Mouse (Mus musculus): Measurements from ENCODE around the gene Slc25a25. TPM values are rescaled to one million over a fixed set of nuclear protein-coding genes. Genes with fewer than 3 reads are reported as not detected.

Slc25a25 gene
- total and polyA plus RNA-seq, 3 experiments, result 6.6 to 10.0 (median 9.8) TPM

DNA sequence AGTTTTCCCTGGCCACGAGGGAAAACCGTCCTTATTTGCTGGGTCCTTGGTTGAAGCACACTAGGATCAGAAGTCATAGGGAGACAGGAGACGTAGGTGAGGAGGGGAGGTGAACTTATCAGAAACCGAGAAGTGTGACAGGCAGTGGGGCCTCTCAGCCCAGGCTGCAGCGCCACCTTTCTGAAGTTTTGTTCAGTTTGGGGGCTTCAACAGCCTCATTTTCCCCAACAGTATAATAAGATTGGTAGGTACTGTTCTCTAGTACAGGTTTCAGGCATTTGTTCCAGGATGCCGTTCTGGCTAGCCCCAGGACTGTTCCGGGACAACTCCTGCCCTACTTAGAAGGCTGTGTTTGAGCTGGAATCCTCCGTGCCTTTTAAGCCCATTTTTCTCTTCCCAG lies 56.3 kb downstream of the Slc25a25 start:
- Histone ChIP-seq H3K4me2 (ENCODE audit: insufficient read depth, low read depth, poor library complexity, severe bottlenecking) (peak overlapping the region; percentile 76), H3K4me3 (replicated peaks in 1 of 3; ENCODE audit: low read depth in 2 of 3, low read length in 2 of 3, poor library complexity in 1 of 3) (peak overlapping the region; percentile 77 to 92 (median 82)), H3K79me2 (replicated peaks; ENCODE audit: control insufficient read depth, extremely low read depth, insufficient read depth, poor library complexity, severe bottlenecking) (no peaks in the 10 kb centered on the region), H3K4me1 (ENCODE audit: control insufficient read depth in 1 of 2, insufficient read depth in 2 of 2) (peaks cover 7 to 14% of the 10 kb centered on the region in 2 experiments; a peak in 3 of 4 replicates), H3K27me3 (replicated peaks) (peaks cover 34% of the 10 kb centered on the region), H3K9ac (ENCODE audit: insufficient read depth, low read depth) (peak overlapping the region; percentile 74), H3K27ac (ENCODE audit: insufficient read depth, low read depth) (no peak overlapping the region), H3K36me3 (replicated peaks in 1 of 2; ENCODE audit: control insufficient read depth in 1 of 2, insufficient read depth in 1 of 2, low read length in 1 of 2) (peaks cover 0 to 16% of the 10 kb centered on the region in 2 experiments), H3K9me3 (replicated peaks; ENCODE audit: low read length) (peaks cover 4% of the 10 kb centered on the region)
- no peak for TF ChIP-seq JUND (conservative IDR thresholded peaks at IDR 0.05; ENCODE audit: low read depth, low read length)
- TF ChIP-seq NELFE (IDR thresholded peaks at IDR 0.05; ENCODE audit: low read depth, low read length), result no peak
- no peak for TF ChIP-seq PAX5 (IDR thresholded peaks at IDR 0.05; ENCODE audit: low read length)
- TF ChIP-seq TCF12 (IDR thresholded peaks at IDR 0.05; ENCODE audit: low read depth, low read length), result no peak; the same call in 1 of the 2 replicates
- no peak for TF ChIP-seq TBP (conservative IDR thresholded peaks at IDR 0.05; ENCODE audit: low read depth, low read length)
- no peak for TF ChIP-seq ELF1 (IDR thresholded peaks at IDR 0.05; ENCODE audit: low read depth, low read length)
- peak; percentile 60 for TF ChIP-seq RAD21 (IDR thresholded peaks at IDR 0.05; ENCODE audit: low read depth, low read length)
- no peak for TF ChIP-seq ZMIZ1 (IDR thresholded peaks at IDR 0.05; ENCODE audit: low read depth, low read length)
- TF ChIP-seq ZNF384 (IDR thresholded peaks at IDR 0.05; ENCODE audit: low read depth, low read length), result no peak
- peak; percentile 41; the same call in 1 of the 2 replicates for TF ChIP-seq MAZ (IDR thresholded peaks at IDR 0.05; ENCODE audit: low read depth, low read length)
- peak; percentile 35 for TF ChIP-seq BHLHE40 (IDR thresholded peaks at IDR 0.05; ENCODE audit: low read depth, low read length)
- no peak for TF ChIP-seq SIN3A (IDR thresholded peaks at IDR 0.05; ENCODE audit: low read length)
- TF ChIP-seq RCOR1 (conservative IDR thresholded peaks at IDR 0.05; ENCODE audit: low read depth, low read length), result 0 out of 2 replicates have a peak, but pooled peaks have one; percentile 9
- no peak for TF ChIP-seq MYC (IDR thresholded peaks at IDR 0.05; ENCODE audit: low read depth, low read length)
- TF ChIP-seq MAFK (IDR thresholded peaks at IDR 0.05; ENCODE audit: insufficient replicate concordance, low read length), result no peak
- 0 out of 2 replicates have a peak, but pooled peaks have one; percentile 25 for TF ChIP-seq MXI1 (IDR thresholded peaks at IDR 0.05; ENCODE audit: low read depth, low read length)
- peak in 1 of 2 experiments; percentile 73; a peak in 2 of 4 replicates for TF ChIP-seq CTCF (conservative IDR thresholded peaks at IDR 0.05 in 1 of 2, IDR thresholded peaks at IDR 0.05 in 1 of 2; ENCODE audit: low read depth in 2 of 2, low read length in 2 of 2)
- TF ChIP-seq USF1 (IDR thresholded peaks at IDR 0.05; ENCODE audit: low read depth, low read length), result no peak
- no peak for TF ChIP-seq CHD2 (IDR thresholded peaks at IDR 0.05; ENCODE audit: low read length)
- TF ChIP-seq MEF2A (IDR thresholded peaks at IDR 0.05; ENCODE audit: borderline replicate concordance, low read depth, low read length), result 0 out of 2 replicates have a peak, but pooled peaks have one; percentile 17
- peak; percentile 32 for TF ChIP-seq SMC3 (IDR thresholded peaks at IDR 0.05; ENCODE audit: low read depth, low read length)
- no peak for TF ChIP-seq ZKSCAN1 (IDR thresholded peaks at IDR 0.05; ENCODE audit: borderline replicate concordance, low read depth, low read length)
- in situ Hi-C loops (cut with MboI; ENCODE audit: low pct_ligation_motif_present, low pct_unique_long_range_greater_than_20kb, low sequenced_read_pairs), result loop anchor here (5.0 kb wide), 1 partner anchor 167 kb away; no protein-coding TSS in a partner anchor
- dilution Hi-C loops (cut with MboI; ENCODE audit: extremely low pct_ligation_motif_present, extremely low pct_unique_long_range_greater_than_20kb, low sequenced_read_pairs), result no loop called here
- DNase-seq (ENCODE audit: extremely low read depth), result peak; percentile 42
